Mouse (Mus musculus) midbrain, embryonic 16.5 days (tissue): ENCODE measurements around the gene Mark2. TPM values are rescaled to one million over a fixed set of nuclear protein-coding genes. Genes with fewer than 3 reads are reported as not detected.

Experiments
- ATAC-seq: fragments of 200-750 bp; cut with Nextera tagmentation; 2 replicates; pipeline ENCODE4 v1.8.0; 2017; ENCODE audit warnings: moderate TSS enrichment
- H3K27ac ChIP-seq: fragments of 300-500 bp; sonication (generic); 2 replicates; pipeline ENCODE4 v1.5.1; 2014; ENCODE audit warnings: mild to moderate bottlenecking, low read length, mixed read lengths
- H3K27me3 ChIP-seq: fragments of 300-500 bp; sonication (generic); 2 replicates; pipeline ENCODE4 v1.6.1; 2014; ENCODE audit warnings: low read depth, low read length, mixed read lengths; ENCODE audit not compliant: control insufficient read depth, insufficient read depth
- H3K36me3 ChIP-seq: fragments of 300-500 bp; sonication (generic); 2 replicates; pipeline ENCODE4 v1.6.1; 2014; ENCODE audit warnings: mild to moderate bottlenecking, low read length, moderate library complexity, mixed read lengths; ENCODE audit not compliant: control insufficient read depth, insufficient read depth
- H3K4me1 ChIP-seq: fragments of 300-500 bp; sonication (generic); 2 replicates; pipeline ENCODE4 v1.6.1; 2014; ENCODE audit warnings: mild to moderate bottlenecking, low read length, mixed read lengths; ENCODE audit not compliant: control insufficient read depth, insufficient read depth
- H3K4me2 ChIP-seq: fragments of 300-500 bp; sonication (generic); 2 replicates; pipeline ENCODE4 v1.6.1; 2014; ENCODE audit warnings: mild to moderate bottlenecking, low read length, mixed read lengths
- H3K4me3 ChIP-seq: fragments of 300-500 bp; sonication (generic); 2 replicates; pipeline ENCODE4 v1.5.1; 2014; ENCODE audit warnings: low read depth, mild to moderate bottlenecking, low read length, moderate library complexity, mixed read lengths
- H3K9ac ChIP-seq: fragments of 300-500 bp; sonication (generic); 2 replicates; pipeline ENCODE4 v1.6.1; 2014; ENCODE audit warnings: low read depth, low read length, mixed read lengths
- H3K9me3 ChIP-seq: fragments of 300-500 bp; sonication (generic); replicated peaks from 2 replicates; pipeline ENCODE4 v1.6.1; 2014; ENCODE audit warnings: mild to moderate bottlenecking, low read length, mixed read lengths; ENCODE audit not compliant: control insufficient read depth, poor library complexity, severe bottlenecking
- WGBS: fragments of 180-500 bp; shearing (Covaris S2); extraction: QIAGEN DNeasy Blood & Tissue Kit; methylation state at CpG from one replicate; pipeline ENCODE4 v1.1.7; 2014; 5-methylcytosine and 5-hydroxymethylcytosine counted together
- polyA plus RNA-seq: library from polyadenylated mRNA; unstranded; fragments of >200 nt; fragmentation: Nextera tagmentation; extraction: Ambion mirVana; gene quantifications from 2 replicates; pipeline ENCODE4 v1.2.1, GENCODE M21; 2015

Gene Mark2
- polyA plus RNA-seq = 42.2 and 43.8 TPM in 2 replicates

DNA sequence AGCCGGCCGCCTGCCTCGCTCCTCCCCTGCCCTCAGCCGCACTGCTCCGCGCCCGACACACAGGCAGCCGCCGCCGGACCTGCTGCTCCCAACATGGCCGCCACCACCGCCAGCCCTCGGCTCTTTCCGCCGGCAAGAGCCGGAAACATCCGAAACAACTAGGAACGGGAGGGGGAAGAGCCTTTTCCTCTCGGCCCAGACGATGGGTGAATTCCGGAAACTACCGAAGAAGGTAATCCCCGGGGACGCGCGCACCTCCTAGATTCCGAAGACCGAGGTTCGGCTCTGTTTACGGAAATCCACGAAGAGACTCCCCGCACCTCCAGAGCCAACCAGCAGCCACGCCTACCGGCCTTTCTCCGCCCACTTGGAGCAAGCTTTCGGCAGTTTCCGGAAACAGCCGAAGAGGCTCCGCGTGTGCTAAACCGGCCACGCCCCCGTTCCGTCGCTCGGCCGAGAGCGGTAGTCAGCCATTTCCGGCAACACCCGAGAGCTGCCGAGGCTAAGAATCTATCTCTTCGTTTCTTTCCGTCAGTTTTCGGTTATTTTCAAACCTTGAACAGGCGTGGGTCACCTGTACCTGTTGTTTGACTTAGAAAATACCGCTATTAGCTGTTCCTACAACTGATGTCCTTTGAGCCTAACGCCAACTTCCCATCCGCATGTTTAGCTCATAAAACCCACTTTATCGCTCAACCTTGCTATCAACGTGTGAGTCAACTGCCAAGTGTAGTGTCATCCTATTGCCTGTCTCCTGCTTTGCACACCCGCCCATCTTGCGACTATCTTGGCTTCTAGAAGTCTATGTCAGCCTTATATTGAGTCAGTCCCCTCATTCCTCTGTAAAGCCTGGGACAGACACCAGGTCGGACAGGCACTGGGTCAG is at the start of gene Mark2:
TSS of gene Mark2 (minus strand) at position 349 of the 886 bp plus-strand sequence.
- no peaks in the 10 kb centered on the region for H3K9me3 ChIP-seq
- H3K4me1 ChIP-seq = peaks cover 30% of the 10 kb centered on the region
- peak within 1 kb of the TSS; percentile 88 for H3K9ac ChIP-seq
- H3K4me3 ChIP-seq = peak within 1 kb of the TSS; percentile 77
- H3K36me3 ChIP-seq = no peaks in the 10 kb centered on the region
- H3K27ac ChIP-seq = peak within 1 kb of the TSS; percentile 88
- H3K27me3 ChIP-seq = no peaks in the 10 kb centered on the region
- 2% methylated on average over 63 of the region's 63 CpGs for WGBS
- peak within 1 kb of the TSS; percentile 94 for H3K4me2 ChIP-seq
- ATAC-seq = peak; percentile 95

DNA sequence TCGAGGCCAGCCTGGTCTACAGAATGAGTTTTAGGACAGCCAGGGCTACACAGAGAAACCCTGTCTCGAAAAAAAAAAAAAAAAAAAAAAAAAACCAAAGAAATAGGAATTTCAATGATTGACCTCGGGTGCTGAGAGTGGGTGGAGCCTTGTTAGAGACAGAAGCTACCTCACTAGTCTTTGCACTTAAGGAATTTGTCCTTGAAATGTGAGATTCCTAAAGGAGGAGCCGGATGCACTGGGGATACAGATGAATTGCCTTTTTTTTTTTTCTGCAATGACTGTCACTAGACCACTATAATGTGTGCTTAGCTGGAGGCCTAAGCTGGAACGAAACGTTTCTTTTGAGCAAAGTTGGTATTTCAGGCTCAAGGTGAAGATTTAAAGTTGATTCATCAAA is 46.8 kb upstream of the Mark2 start:
- Histone ChIP-seq H3K4me2 (no peak overlapping the region), H3K27ac (no peak overlapping the region), H3K4me3 (no peak overlapping the region), H3K9me3 (no peaks in the 10 kb centered on the region), H3K27me3 (no peaks in the 10 kb centered on the region), H3K9ac (no peak overlapping the region), H3K36me3 (no peaks in the 10 kb centered on the region), H3K4me1 (peaks cover 8% of the 10 kb centered on the region)
- no peak for ATAC-seq
- 87% methylated on average over 6 of the region's 6 CpGs for WGBS

DNA sequence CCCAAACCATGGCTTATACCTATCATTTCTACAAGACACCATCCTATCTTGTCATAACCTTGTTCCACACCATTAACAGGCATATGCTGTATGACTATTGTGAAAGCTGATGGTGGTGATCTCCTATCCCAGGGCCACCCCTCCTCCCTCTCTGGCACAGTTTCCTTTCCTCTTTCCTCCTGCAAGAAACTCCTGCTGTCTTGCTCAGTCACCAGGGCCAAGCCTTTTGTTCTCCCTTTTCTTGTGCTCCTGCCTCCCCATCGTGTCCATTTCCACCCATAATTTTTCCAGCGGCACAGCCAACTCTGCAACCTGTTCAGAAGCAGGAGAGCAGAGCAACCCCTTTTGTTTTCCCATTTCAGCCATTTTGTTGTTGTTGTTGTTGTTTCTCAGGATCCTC is 44.4 kb upstream of the Mark2 start:
- Histone ChIP-seq H3K9me3 (no peaks in the 10 kb centered on the region), H3K27ac (no peak overlapping the region), H3K36me3 (no peaks in the 10 kb centered on the region), H3K9ac (no peak overlapping the region), H3K4me2 (no peak overlapping the region), H3K4me3 (no peak overlapping the region), H3K27me3 (no peaks in the 10 kb centered on the region), H3K4me1 (peaks cover 16% of the 10 kb centered on the region)
- 36% methylated on average over 2 of the region's 2 CpGs for WGBS
- no peak for ATAC-seq

DNA sequence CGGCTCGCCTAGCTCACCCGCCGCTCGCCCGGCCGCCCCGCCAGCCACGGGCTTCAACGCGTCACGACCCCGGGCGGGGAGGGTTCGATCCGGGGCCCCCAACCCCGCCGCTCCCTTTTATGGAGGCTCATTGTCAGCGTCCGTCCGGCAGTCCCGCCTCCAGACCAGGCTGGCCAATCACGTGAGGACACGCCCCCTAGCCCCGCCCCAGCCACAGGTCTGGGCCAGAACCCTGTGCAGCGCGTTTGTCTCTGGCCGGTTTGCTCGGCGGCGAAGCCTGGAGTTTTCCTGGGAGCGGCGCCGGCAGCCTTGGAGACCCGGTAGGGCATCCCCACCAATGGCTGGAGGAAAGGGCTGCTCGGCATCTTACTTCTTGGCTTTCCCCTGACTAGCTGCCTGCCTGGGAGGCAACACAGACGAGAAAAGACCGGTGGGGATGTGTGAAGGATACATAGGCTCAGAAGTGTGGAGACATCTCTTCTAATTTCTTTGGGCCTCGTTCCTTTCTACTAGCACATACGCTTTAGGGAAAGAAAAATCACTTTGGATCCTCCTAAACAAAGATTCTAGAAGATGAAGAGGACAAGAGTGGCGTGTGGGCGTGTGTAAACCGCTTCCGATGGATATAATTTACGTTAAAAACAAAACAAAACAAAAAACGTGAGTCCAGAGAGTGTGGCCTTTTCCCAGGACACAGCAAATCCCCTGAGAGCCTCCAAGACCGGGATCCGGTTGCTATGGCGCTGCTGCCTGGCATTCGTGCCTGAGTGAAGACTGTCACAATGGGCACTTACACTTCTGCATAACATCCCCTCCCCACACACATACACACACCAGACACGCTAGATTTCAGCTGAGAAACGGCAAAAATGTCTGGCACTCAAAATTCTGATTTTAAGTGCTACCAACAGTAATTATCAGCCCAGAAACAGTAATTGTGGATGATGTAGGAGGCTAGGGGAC is 41.5 kb upstream of the Mark2 start, which contains the start of gene Spindoc:
TSS of gene Spindoc (minus strand) at position 92 of the 963 bp plus-strand sequence.
- WGBS = under 1% methylated on average over 43 of the region's 52 CpGs
- ATAC-seq = peak; percentile 98
- Histone ChIP-seq H3K9me3 (no peaks in the 10 kb centered on the region), H3K36me3 (no peaks in the 10 kb centered on the region), H3K4me3 (peak within 1 kb of the TSS; percentile 94), H3K4me1 (peaks cover 34% of the 10 kb centered on the region), H3K27ac (peak within 1 kb of the TSS; percentile 94), H3K27me3 (no peaks in the 10 kb centered on the region), H3K9ac (peak within 1 kb of the TSS; percentile 97), H3K4me2 (peak within 1 kb of the TSS; percentile 86)

DNA sequence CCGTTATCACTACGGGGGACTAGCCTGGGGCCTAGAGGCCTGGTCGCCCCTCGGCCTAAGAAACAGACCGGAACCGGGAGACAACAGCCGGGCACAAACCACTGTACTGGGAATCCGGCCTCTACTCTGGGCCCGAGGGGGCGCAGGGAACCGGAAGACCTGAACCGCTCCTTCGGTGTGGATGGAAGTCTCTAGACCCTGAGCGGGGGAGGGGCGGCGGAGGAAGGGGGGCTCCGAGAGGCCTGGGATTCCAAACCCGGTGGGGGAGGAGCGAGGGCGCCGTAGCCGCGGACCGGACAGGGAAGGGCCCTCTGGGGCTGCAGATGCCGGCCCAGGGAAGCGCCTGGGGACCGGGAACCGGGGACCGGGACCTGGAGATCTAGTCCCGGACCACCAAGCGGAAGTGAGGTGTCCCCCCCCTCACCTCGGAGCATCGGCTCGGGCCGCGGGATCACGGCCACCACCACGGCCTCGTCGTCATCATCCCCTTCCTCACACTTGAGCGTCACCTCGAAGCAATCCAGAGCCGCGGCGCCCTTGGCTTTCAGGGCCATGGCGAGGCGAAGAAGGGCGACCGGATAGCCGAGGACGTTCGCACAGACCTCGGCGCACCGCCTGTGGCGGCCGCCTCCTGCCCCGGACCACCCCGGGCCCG is 40.7 kb upstream of the Mark2 start:
- peak; percentile 65 for ATAC-seq

GRCm38 (mm10) chr19:7381906-7382247 is 40.2 kb upstream of the Mark2 start:
- Histone ChIP-seq H3K9me3 (no peaks in the 10 kb centered on the region), H3K4me2 (peak overlapping the region; percentile 86), H3K9ac (peak overlapping the region; percentile 97), H3K4me3 (peak overlapping the region; percentile 94), H3K27me3 (no peaks in the 10 kb centered on the region), H3K27ac (peak overlapping the region; percentile 94), H3K36me3 (no peaks in the 10 kb centered on the region), H3K4me1 (peaks cover 34% of the 10 kb centered on the region)
- WGBS = under 1% methylated on average over 8 of the region's 8 CpGs
- no peak for ATAC-seq

More for the DNA sequence above, 40.7 kb upstream of the Mark2 start:
- Histone ChIP-seq H3K27me3 (no peaks in the 10 kb centered on the region), H3K4me1 (peaks cover 34% of the 10 kb centered on the region), H3K4me3 (peak overlapping the region; percentile 94), H3K4me2 (peak overlapping the region; percentile 86), H3K9me3 (no peaks in the 10 kb centered on the region), H3K36me3 (no peaks in the 10 kb centered on the region), H3K27ac (peak overlapping the region; percentile 94), H3K9ac (peak overlapping the region; percentile 97)
- WGBS = under 1% methylated on average over 51 of the region's 60 CpGs

DNA sequence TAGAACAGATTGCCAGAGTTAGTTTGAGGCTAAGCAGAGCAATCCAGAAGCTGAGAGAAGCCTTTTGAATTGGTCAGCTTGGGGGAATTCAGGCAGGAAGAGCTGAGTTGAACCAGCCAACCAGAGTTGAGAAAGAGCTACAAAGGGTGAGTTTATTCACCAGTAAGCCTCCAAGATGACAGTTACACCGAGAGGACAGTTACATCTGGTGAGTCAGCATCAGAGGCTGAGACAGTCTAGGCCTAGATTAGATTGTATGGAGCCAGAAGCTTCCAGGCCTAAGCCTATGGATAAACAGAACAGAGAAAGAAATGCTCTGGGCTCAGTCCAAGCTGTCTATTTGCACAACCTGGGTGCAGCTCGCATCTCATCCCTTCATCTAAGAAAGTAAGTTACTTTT is 36.0 kb upstream of the Mark2 start:
- ATAC-seq = no peak
- no peaks in the 10 kb centered on the region for H3K9me3 ChIP-seq
- no peak overlapping the region for H3K4me3 ChIP-seq
- H3K27me3 ChIP-seq = no peaks in the 10 kb centered on the region
- no peak overlapping the region for H3K27ac ChIP-seq
- WGBS = 89% methylated on average over 2 of the region's 2 CpGs
- peaks cover 26% of the 10 kb centered on the region for H3K4me1 ChIP-seq
- peaks cover 13% of the 10 kb centered on the region for H3K36me3 ChIP-seq
- H3K9ac ChIP-seq = no peak overlapping the region
- no peak overlapping the region for H3K4me2 ChIP-seq

GRCm38 (mm10) chr19:7374491-7374890 is 32.8 kb upstream of the Mark2 start:
- Histone ChIP-seq H3K9ac (no peak overlapping the region), H3K36me3 (peaks cover 33% of the 10 kb centered on the region), H3K27ac (no peak overlapping the region), H3K4me1 (peaks cover 4% of the 10 kb centered on the region), H3K9me3 (no peaks in the 10 kb centered on the region), H3K27me3 (no peaks in the 10 kb centered on the region), H3K4me3 (no peak overlapping the region), H3K4me2 (no peak overlapping the region)
- 97% methylated on average over 8 of the region's 8 CpGs for WGBS
- no peak for ATAC-seq
